In genomic region chr5:6517337-6517736, GRCm38 (mm10) we compare ENCODE assay signal across 21 mouse cellular contexts.
DNase-seq lines count a peak whose midpoint lies in the region; ATAC-seq and TF ChIP-seq lines count a peak whose summit lies in the region.
"Had no signal": no experiment of that assay in that cellular context is flagged by ENCODE, and none has a peak within 500 bp of the region (broad histone marks: within the 10 kb centered on the region; RNA-seq: fewer than 3 reads in every experiment).

No protein-coding gene starts in this region.

- no peaks in the 10 kb centered on the region for H3K4me1 ChIP-seq in neural tube, embryonic 11.5 days (ENCODE audit: control insufficient read depth, insufficient read depth, low read length)
- no peaks in the 10 kb centered on the region for H3K4me1 ChIP-seq in ES-E14 (ENCODE audit: control insufficient read depth in 2 of 2, insufficient read depth in 2 of 2, low read length in 2 of 2, poor library complexity in 1 of 2)
- H3K4me1 ChIP-seq in forebrain, embryonic 14.5 days (ENCODE audit: control insufficient read depth, insufficient read depth, low read length) = no peaks in the 10 kb centered on the region
- H3K4me1 ChIP-seq: embryonic facial prominence, embryonic 10.5 days; embryonic facial prominence, embryonic 12.5 days; forebrain, embryonic 13.5 days had no signal

- DNase-seq in neural tube, embryonic 11.5 days (ENCODE audit: low spot score) = no peak
- no peak for DNase-seq in neural tube, embryonic 10.5 days (ENCODE audit: extremely low spot score, low spot score)
- DNase-seq in ES-CJ7 (ENCODE audit: low read depth, low spot score) (peak; percentile 66), ES-E14 (ENCODE audit: low read depth, low spot score) (peak; percentile 11), WW6 (ENCODE audit: low read depth, low spot score) (peak; percentile 13)
- no peak for DNase-seq in forebrain, embryonic 14.5 days (ENCODE audit: low spot score)
- DNase-seq in layer of hippocampus, adult 8-10 months (ENCODE audit: low spot score in 2 of 2) = no peak
- no peak for DNase-seq in layer of hippocampus, postnatal 14 days (ENCODE audit: low spot score in 2 of 2)
- DNase-seq: adrenal gland, adult 8-10 months; adrenal gland, postnatal 14 days; adrenal gland, postnatal 36 days; cerebellum, adult 11-12 months; cerebellum, adult 2 months; cerebellum, adult 9-10 months; cerebellum, postnatal 10 days; cerebellum, postnatal 25 days had no signal

- H3K27ac ChIP-seq in neural tube, embryonic 11.5 days (ENCODE audit: low read depth, low read length) = no peak overlapping the region
- H3K27ac ChIP-seq in ES-E14 (ENCODE audit: insufficient read depth, low read depth, low read length, poor library complexity, severe bottlenecking) = no peak overlapping the region
- no peak overlapping the region for H3K27ac ChIP-seq in forebrain, embryonic 14.5 days (ENCODE audit: low read depth, low read length)
- H3K27ac ChIP-seq: embryonic facial prominence, embryonic 10.5 days; embryonic facial prominence, embryonic 12.5 days; forebrain, embryonic 13.5 days had no signal

- H3K4me2 ChIP-seq in neural tube, embryonic 11.5 days (ENCODE audit: low read depth) = no peak overlapping the region
- H3K4me2 ChIP-seq in forebrain, embryonic 14.5 days (ENCODE audit: low read length) = no peak overlapping the region
- H3K4me2 ChIP-seq: embryonic facial prominence, embryonic 12.5 days; forebrain, embryonic 13.5 days had no signal

- H3K36me3 ChIP-seq in neural tube, embryonic 11.5 days (ENCODE audit: control insufficient read depth, insufficient read depth, low read length) = no peaks in the 10 kb centered on the region
- H3K36me3 ChIP-seq in ES-E14 (ENCODE audit: control insufficient read depth, insufficient read depth, low read length, poor library complexity, severe bottlenecking) = no peaks in the 10 kb centered on the region
- no peaks in the 10 kb centered on the region for H3K36me3 ChIP-seq in forebrain, embryonic 14.5 days (ENCODE audit: control insufficient read depth, insufficient read depth, low read length)
- H3K36me3 ChIP-seq: embryonic facial prominence, embryonic 10.5 days; embryonic facial prominence, embryonic 12.5 days had no signal

- ATAC-seq in neural tube, embryonic 11.5 days (ENCODE audit: insufficient read depth, low FRiP score, low TSS enrichment) = peak; percentile 55; the same call in 1 of the 2 replicates
- ATAC-seq in forebrain, embryonic 14.5 days = no peak
- ATAC-seq: activated CD4-positive, CD25-positive, alpha-beta regulatory T cell, adult 4 months; forebrain, embryonic 13.5 days; forebrain, embryonic 16.5 days had no signal

- H3K4me3 ChIP-seq in neural tube, embryonic 11.5 days (ENCODE audit: low read depth, low read length) = no peak overlapping the region
- no peak overlapping the region for H3K4me3 ChIP-seq in ES-E14 (ENCODE audit: insufficient read depth in 1 of 2, low read depth in 1 of 2, low read length in 2 of 2, poor library complexity in 1 of 2, severe bottlenecking in 1 of 2)
- H3K4me3 ChIP-seq in forebrain, embryonic 14.5 days (ENCODE audit: low read depth, low read length) = no peak overlapping the region
- H3K4me3 ChIP-seq: embryonic facial prominence, embryonic 10.5 days; embryonic facial prominence, embryonic 12.5 days; forebrain, embryonic 13.5 days had no signal

- no peaks in the 10 kb centered on the region for H3K27me3 ChIP-seq in neural tube, embryonic 11.5 days (ENCODE audit: control insufficient read depth, insufficient read depth, low read length)
- H3K27me3 ChIP-seq in forebrain, embryonic 14.5 days (replicated peaks; ENCODE audit: control insufficient read depth, insufficient read depth, low read length) = no peaks in the 10 kb centered on the region
- H3K27me3 ChIP-seq: embryonic facial prominence, embryonic 12.5 days; forebrain, embryonic 13.5 days had no signal

- H3K9ac ChIP-seq in neural tube, embryonic 11.5 days (ENCODE audit: low read length) = no peak overlapping the region
- H3K9ac ChIP-seq in ES-E14 (ENCODE audit: insufficient read depth, low read depth, low read length, poor library complexity, severe bottlenecking) = no peak overlapping the region
- H3K9ac ChIP-seq in forebrain, embryonic 14.5 days (ENCODE audit: low read length) = no peak overlapping the region
- H3K9ac ChIP-seq: embryonic facial prominence, embryonic 12.5 days; forebrain, embryonic 13.5 days had no signal

- H3K9me3 ChIP-seq in neural tube, embryonic 11.5 days (ENCODE audit: control insufficient read depth, low read length) = no peaks in the 10 kb centered on the region
- H3K9me3 ChIP-seq in ES-E14 (ENCODE audit: control insufficient read depth, insufficient read depth, low read depth, low read length) = no peaks in the 10 kb centered on the region
- no peaks in the 10 kb centered on the region for H3K9me3 ChIP-seq in forebrain, embryonic 14.5 days (replicated peaks; ENCODE audit: control insufficient read depth, low read length)
- H3K9me3 ChIP-seq: embryonic facial prominence, embryonic 10.5 days; embryonic facial prominence, embryonic 12.5 days; forebrain, embryonic 13.5 days had no signal

- whole genome bisulfite sequencing in neural tube, embryonic 11.5 days = 52% methylated on average over 1 of the region's 1 CpGs
- 44% methylated on average over 1 of the region's 1 CpGs for WGBS in forebrain, embryonic 14.5 days

- in situ Hi-C loops in ES-E14 (cut with MboI; ENCODE audit: low sequenced_read_pairs in 2 of 2, unreplicated experiment in 2 of 2) = no loop called here

TF ChIP-seq in ES-E14, 5 proteins besides CTCF, POLR2A, EP300 and RAD21:
- TF ChIP-seq HCFC1 (IDR thresholded peaks at IDR 0.05; ENCODE audit: borderline replicate concordance, insufficient read depth, low read length) (no peak), ZNF384 (IDR thresholded peaks at IDR 0.05; ENCODE audit: low read depth, low read length) (no peak)

Comparison
In these comparisons a context has a peak if more than half of its experiments do, and no peak if none do; other contexts are left out.
1. DNase-seq: peak in ES-CJ7 (single experiment), ES-E14 (single experiment) and WW6 (single experiment); none in neural tube, embryonic 11.5 days (single experiment), neural tube, embryonic 10.5 days (single experiment), forebrain, embryonic 14.5 days (single experiment), layer of hippocampus, adult 8-10 months (0 of 2) and layer of hippocampus, postnatal 14 days (0 of 2).